Mouse (Mus musculus) thymus, adult 2 months (tissue): ENCODE data around the gene Hmg20b.

Experiments
- CTCF ChIP-seq: fragments of 200-500 bp; IDR thresholded peaks from 2 replicates; pipeline ENCODE4 v1.5.1; 2012; ENCODE audit warnings: mild to moderate bottlenecking, control low read depth, low read length, moderate library complexity, borderline replicate concordance; ENCODE audit not compliant: control insufficient read depth, poor library complexity, insufficient read depth; ENCODE audit errors: extremely low read depth
- POLR2A ChIP-seq: fragments of 200-500 bp; IDR thresholded peaks from 2 replicates; pipeline ENCODE4 v1.6.1; 2012; ENCODE audit warnings: mild to moderate bottlenecking, low read length, control low read depth, moderate library complexity; ENCODE audit not compliant: control insufficient read depth, poor library complexity, insufficient read depth; ENCODE audit errors: extremely low read depth

- TF ChIP-seq CTCF (no peak), POLR2A (no peak)
These were observed 15.6 kb upstream of the Hmg20b start, which contains the start of gene 4930404N11Rik for GRCm38 (mm10) chr10:81365672-81366476.
